Comparison of ENCODE assay signal across 23 mouse cellular contexts in genomic region chr10:60952495-60952894, GRCm38 (mm10).
DNase-seq lines count a peak whose midpoint lies in the region; ATAC-seq and TF ChIP-seq lines count a peak whose summit lies in the region.
"Had no signal": no experiment of that assay in that cellular context is flagged by ENCODE, and none has a peak within 500 bp of the region (broad histone marks: within the 10 kb centered on the region; RNA-seq: fewer than 3 reads in every experiment).

No protein-coding gene starts in this region.

- no peak for TF ChIP-seq CTCF in forebrain, postnatal 0 days (IDR thresholded peaks at IDR 0.05; ENCODE audit: low read depth)

- WGBS in forebrain, embryonic 10.5 days, result 5% methylated on average over 7 of the region's 7 CpGs
- WGBS in forebrain, embryonic 11.5 days, result 9% methylated on average over 7 of the region's 7 CpGs
- 10% methylated on average over 7 of the region's 7 CpGs for WGBS in embryonic facial prominence, embryonic 15.5 days
- 9% methylated on average over 7 of the region's 7 CpGs for WGBS in forebrain, postnatal 0 days

- no peaks in the 10 kb centered on the region for H3K36me3 ChIP-seq in forebrain, embryonic 10.5 days (replicated peaks)
- no peaks in the 10 kb centered on the region for H3K36me3 ChIP-seq in forebrain, embryonic 11.5 days (ENCODE audit: control insufficient read depth, insufficient read depth, low read length)
- no peaks in the 10 kb centered on the region for H3K36me3 ChIP-seq in embryonic facial prominence, embryonic 15.5 days
- no peaks in the 10 kb centered on the region for H3K36me3 ChIP-seq in forebrain, postnatal 0 days (ENCODE audit: insufficient read depth)
- H3K36me3 ChIP-seq: heart, embryonic 15.5 days; limb, embryonic 13.5 days had no signal

- no peak overlapping the region for H3K4me3 ChIP-seq in forebrain, embryonic 10.5 days
- no peak overlapping the region for H3K4me3 ChIP-seq in forebrain, embryonic 11.5 days (ENCODE audit: low read depth, low read length)
- H3K4me3 ChIP-seq in embryonic facial prominence, embryonic 15.5 days (replicated peaks), result no peak overlapping the region
- H3K4me3 ChIP-seq in forebrain, postnatal 0 days (ENCODE audit: low read depth, low read length), result no peak overlapping the region
- H3K4me3 ChIP-seq: heart, embryonic 15.5 days; layer of hippocampus, adult 2 months; limb, embryonic 13.5 days; megakaryocyte, embryonic 14.5 days had no signal

- no peak for ATAC-seq in forebrain, embryonic 11.5 days (replicated peaks; ENCODE audit: low FRiP score)
- ATAC-seq in embryonic facial prominence, embryonic 15.5 days (ENCODE audit: insufficient number of reproducible peaks, low FRiP score, low TSS enrichment, low read depth), result peak; percentile 59; the same call in 1 of the 2 replicates
- ATAC-seq in forebrain, postnatal 0 days, result peak; percentile 59; the same call in 1 of the 2 replicates
- ATAC-seq: hindbrain, embryonic 16.5 days; intestine, postnatal 0 days had no signal

- H3K27ac ChIP-seq in forebrain, embryonic 10.5 days, result peak overlapping the region; percentile 65; the same call in 1 of the 2 replicates
- H3K27ac ChIP-seq in forebrain, embryonic 11.5 days (ENCODE audit: low read depth, low read length), result no peak overlapping the region
- no peak overlapping the region for H3K27ac ChIP-seq in embryonic facial prominence, embryonic 15.5 days (replicated peaks)
- H3K27ac ChIP-seq in forebrain, postnatal 0 days (ENCODE audit: low read depth, low read length), result no peak overlapping the region
- H3K27ac ChIP-seq: heart, embryonic 15.5 days; layer of hippocampus, adult 2 months; limb, embryonic 13.5 days; liver, embryonic 14.5 days had no signal

- intact Hi-C loops in left cerebral cortex, postnatal 10 days (cut with DNase I), result no loop called here

- peaks cover 8% of the 10 kb centered on the region for H3K27me3 ChIP-seq in forebrain, embryonic 10.5 days (ENCODE audit: poor library complexity, severe bottlenecking)
- H3K27me3 ChIP-seq in forebrain, embryonic 11.5 days (ENCODE audit: control insufficient read depth, insufficient read depth, low read length), result no peaks in the 10 kb centered on the region
- H3K27me3 ChIP-seq in embryonic facial prominence, embryonic 15.5 days, result no peaks in the 10 kb centered on the region
- H3K27me3 ChIP-seq in forebrain, postnatal 0 days (ENCODE audit: insufficient read depth, low read length), result no peaks in the 10 kb centered on the region
- H3K27me3 ChIP-seq: heart, embryonic 15.5 days; limb, embryonic 13.5 days had no signal

- no peaks in the 10 kb centered on the region for H3K9me3 ChIP-seq in forebrain, embryonic 10.5 days
- no peaks in the 10 kb centered on the region for H3K9me3 ChIP-seq in forebrain, embryonic 11.5 days (ENCODE audit: control insufficient read depth, low read length)
- no peaks in the 10 kb centered on the region for H3K9me3 ChIP-seq in embryonic facial prominence, embryonic 15.5 days (replicated peaks)
- no peaks in the 10 kb centered on the region for H3K9me3 ChIP-seq in forebrain, postnatal 0 days (ENCODE audit: low read length)
- H3K9me3 ChIP-seq: heart, embryonic 15.5 days; limb, embryonic 13.5 days; megakaryocyte, embryonic 14.5 days had no signal

- DNase-seq in forebrain, embryonic 10.5 days (ENCODE audit: extremely low spot score, low spot score), result no peak
- no peak for DNase-seq in forebrain, embryonic 11.5 days (ENCODE audit: low spot score)
- DNase-seq in urinary bladder, postnatal 14 days (ENCODE audit: low spot score), result peak; percentile 22
- DNase-seq in urinary bladder, adult 18-20 months (ENCODE audit: low spot score in 2 of 2), result no peak
- no peak for DNase-seq in forebrain, postnatal 0 days
- no peak for DNase-seq in left cerebral cortex, postnatal 10 days (ENCODE audit: extremely low spot score in 1 of 2, low spot score in 2 of 2)
- DNase-seq in embryo, embryonic 10.5 days (ENCODE audit: low spot score), result no peak
- DNase-seq: adrenal gland, adult 8-10 months; cerebellum, adult 9-11 months; gastrocnemius, postnatal 25 days; kidney, postnatal 25 days; layer of hippocampus, postnatal 36 days; lung, embryonic 14.5 days; thymus, adult 18-20 months; thymus, postnatal 4 days had no signal

- H3K9ac ChIP-seq in forebrain, embryonic 11.5 days (ENCODE audit: low read length), result no peak overlapping the region
- no peak overlapping the region for H3K9ac ChIP-seq in embryonic facial prominence, embryonic 15.5 days
- no peak overlapping the region for H3K9ac ChIP-seq in forebrain, postnatal 0 days
- H3K9ac ChIP-seq: heart, embryonic 15.5 days; limb, embryonic 13.5 days; liver, embryonic 14.5 days; lung, embryonic 14.5 days had no signal

- H3K4me1 ChIP-seq in forebrain, embryonic 10.5 days, result peaks cover 32% of the 10 kb centered on the region
- H3K4me1 ChIP-seq in forebrain, embryonic 11.5 days (replicated peaks; ENCODE audit: control insufficient read depth, insufficient read depth, low read length), result peaks cover 8% of the 10 kb centered on the region
- 0 out of 2 replicates have a peak, but pooled peaks cover under 1% of the 10 kb centered on the region for H3K4me1 ChIP-seq in embryonic facial prominence, embryonic 15.5 days
- H3K4me1 ChIP-seq in forebrain, postnatal 0 days (ENCODE audit: insufficient read depth), result no peaks in the 10 kb centered on the region
- H3K4me1 ChIP-seq: megakaryocyte, embryonic 14.5 days had no signal

- H3K4me2 ChIP-seq in forebrain, embryonic 11.5 days (ENCODE audit: low read depth, low read length, severe bottlenecking), result no peak overlapping the region
- H3K4me2 ChIP-seq in embryonic facial prominence, embryonic 15.5 days (replicated peaks), result no peak overlapping the region
- H3K4me2 ChIP-seq in forebrain, postnatal 0 days (ENCODE audit: low read depth), result no peak overlapping the region
- H3K4me2 ChIP-seq: heart, embryonic 15.5 days; limb, embryonic 13.5 days; lung, embryonic 14.5 days had no signal
